Mouse (Mus musculus): ENCODE results near the gene Slc27a5. TPM values are rescaled to one million over a fixed set of nuclear protein-coding genes. Genes with fewer than 3 reads are reported as not detected.

Slc27a5 gene
- polyA plus RNA-seq, 1 experiment from 2014 or later = not detected

DNA sequence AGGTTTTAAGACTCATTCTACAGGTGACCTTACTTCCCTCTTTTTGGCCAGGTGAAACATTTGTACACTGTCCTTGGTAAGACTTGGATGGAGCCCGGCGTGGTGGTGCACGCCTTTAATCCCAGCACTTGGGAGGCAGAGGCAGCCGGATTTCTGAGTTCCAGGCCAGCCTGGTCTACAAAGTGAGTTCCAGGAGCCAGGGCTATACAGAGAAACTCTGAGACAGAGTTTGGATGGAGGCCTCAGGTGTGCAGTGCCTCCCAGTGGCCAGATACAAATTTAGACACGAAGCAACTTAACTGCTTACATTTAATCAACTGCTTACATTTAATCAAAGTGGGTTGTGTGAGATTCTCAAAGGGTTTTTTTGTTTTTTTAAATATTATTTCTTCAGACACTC is 33.1 kb upstream of the Slc27a5 start:
- 61% methylated on average over 5 of the region's 5 CpGs for whole genome bisulfite sequencing
- Histone ChIP-seq H3K4me1 (replicated peaks; ENCODE audit: control insufficient read depth, insufficient read depth, low read length) (peaks cover 17% of the 10 kb centered on the region), H3K4me2 (ENCODE audit: low read depth, low read length) (no peak overlapping the region), H3K36me3 (ENCODE audit: control insufficient read depth, insufficient read depth, low read length) (peaks cover 70% of the 10 kb centered on the region), H3K27ac (ENCODE audit: low read length) (no peak overlapping the region), H3K9me3 (ENCODE audit: control insufficient read depth, low read length) (no peaks in the 10 kb centered on the region), H3K27me3 (ENCODE audit: control insufficient read depth, insufficient read depth, low read depth, low read length) (no peaks in the 10 kb centered on the region), H3K9ac (ENCODE audit: low read length) (no peak overlapping the region), H3K4me3 (ENCODE audit: low read length) (no peak overlapping the region)
- ATAC-seq (ENCODE audit: low read depth) = no peak

DNA sequence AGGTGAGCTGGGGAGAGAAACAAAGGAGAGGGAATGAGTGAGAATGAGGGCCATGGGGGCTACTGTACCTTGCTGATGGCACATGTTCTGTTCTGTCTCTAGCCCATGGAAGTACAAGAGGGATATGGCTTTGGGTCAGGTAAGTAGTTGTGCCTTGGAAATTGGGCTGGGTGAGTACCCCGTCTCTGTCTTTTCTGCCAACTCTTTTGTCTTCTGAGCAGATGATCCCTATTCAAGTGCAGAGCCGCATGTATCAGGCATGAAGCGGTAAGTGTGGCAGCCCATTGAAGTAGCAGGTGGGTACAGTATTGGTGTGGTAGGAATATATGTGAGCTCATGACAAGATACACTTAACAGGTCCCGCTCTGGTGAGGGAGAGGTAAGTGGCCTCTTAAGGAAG is 31.0 kb upstream of the Slc27a5 start:
- no peaks in the 10 kb centered on the region for H3K27me3 ChIP-seq (ENCODE audit: control insufficient read depth, insufficient read depth, low read depth, low read length)
- no peak overlapping the region for H3K4me3 ChIP-seq (ENCODE audit: low read length)
- ATAC-seq (ENCODE audit: low read depth) = no peak
- peaks cover 21% of the 10 kb centered on the region for H3K4me1 ChIP-seq (replicated peaks; ENCODE audit: control insufficient read depth, insufficient read depth, low read length)
- H3K9ac ChIP-seq (ENCODE audit: low read length) = no peak overlapping the region
- no peaks in the 10 kb centered on the region for H3K9me3 ChIP-seq (ENCODE audit: control insufficient read depth, low read length)
- WGBS = 89% methylated on average over 4 of the region's 4 CpGs
- H3K27ac ChIP-seq (ENCODE audit: low read length) = no peak overlapping the region
- H3K4me2 ChIP-seq (ENCODE audit: low read depth, low read length) = no peak overlapping the region
- H3K36me3 ChIP-seq (ENCODE audit: control insufficient read depth, insufficient read depth, low read length) = peaks cover 65% of the 10 kb centered on the region

DNA sequence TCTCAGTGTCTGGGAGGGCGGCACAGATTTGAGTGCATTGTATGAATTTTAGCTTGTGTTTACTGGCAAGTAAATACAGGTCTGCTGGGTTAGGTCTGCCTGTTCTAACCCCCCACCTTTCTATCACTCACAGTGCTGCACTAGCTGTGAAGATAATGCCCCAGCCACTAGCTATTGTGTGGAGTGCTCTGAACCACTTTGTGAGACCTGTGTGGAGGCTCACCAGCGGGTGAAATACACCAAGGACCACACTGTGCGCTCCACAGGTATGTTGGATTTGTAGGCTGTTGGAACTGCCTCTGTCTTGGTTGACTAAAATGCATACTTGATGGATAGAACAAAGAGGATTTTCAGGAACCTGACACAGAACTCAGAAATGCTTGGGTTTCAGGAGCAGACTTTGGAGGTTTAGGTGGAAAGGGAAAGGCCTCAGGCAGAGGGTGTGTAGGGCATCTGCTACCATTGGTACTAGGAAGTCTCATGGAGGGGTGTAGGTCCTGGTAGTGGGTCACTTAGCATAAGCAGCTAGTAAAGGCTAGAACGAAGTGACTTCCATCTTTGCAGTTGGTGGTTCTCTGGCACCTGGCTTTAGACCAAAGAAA is 27.6 kb upstream of the Slc27a5 start:
- 22% methylated on average over 4 of the region's 4 CpGs for WGBS
- H3K4me1 ChIP-seq (replicated peaks; ENCODE audit: control insufficient read depth, insufficient read depth, low read length) = peaks cover 20% of the 10 kb centered on the region
- H3K27ac ChIP-seq (ENCODE audit: low read length) = peak overlapping the region; percentile 100
- no peaks in the 10 kb centered on the region for H3K9me3 ChIP-seq (ENCODE audit: control insufficient read depth, low read length)
- H3K9ac ChIP-seq (ENCODE audit: low read length) = peak overlapping the region; percentile 96
- H3K27me3 ChIP-seq (ENCODE audit: control insufficient read depth, insufficient read depth, low read depth, low read length) = no peaks in the 10 kb centered on the region
- no peak for ATAC-seq (ENCODE audit: low read depth)
- peaks cover 48% of the 10 kb centered on the region for H3K36me3 ChIP-seq (ENCODE audit: control insufficient read depth, insufficient read depth, low read length)
- H3K4me3 ChIP-seq (ENCODE audit: low read length) = peak overlapping the region; percentile 93
- H3K4me2 ChIP-seq (ENCODE audit: low read depth, low read length) = peak overlapping the region; percentile 96

- Histone ChIP-seq H3K36me3 (ENCODE audit: control insufficient read depth, insufficient read depth, low read length) (peaks cover 41% of the 10 kb centered on the region), H3K4me2 (ENCODE audit: low read depth, low read length) (peak overlapping the region; percentile 96), H3K27ac (ENCODE audit: low read length) (peak overlapping the region; percentile 100), H3K4me1 (replicated peaks; ENCODE audit: control insufficient read depth, insufficient read depth, low read length) (peaks cover 20% of the 10 kb centered on the region), H3K27me3 (ENCODE audit: control insufficient read depth, insufficient read depth, low read depth, low read length) (no peaks in the 10 kb centered on the region), H3K4me3 (ENCODE audit: low read length) (peak overlapping the region; percentile 93), H3K9me3 (ENCODE audit: control insufficient read depth, low read length) (no peaks in the 10 kb centered on the region), H3K9ac (ENCODE audit: low read length) (peak overlapping the region; percentile 96)
- under 1% methylated on average over 33 of the region's 44 CpGs for WGBS
- ATAC-seq (ENCODE audit: low read depth) = peak; percentile 48
Observed at GRCm38 (mm10) chr7:13024805-13025204, 26.8 kb upstream of the Slc27a5 start.

DNA sequence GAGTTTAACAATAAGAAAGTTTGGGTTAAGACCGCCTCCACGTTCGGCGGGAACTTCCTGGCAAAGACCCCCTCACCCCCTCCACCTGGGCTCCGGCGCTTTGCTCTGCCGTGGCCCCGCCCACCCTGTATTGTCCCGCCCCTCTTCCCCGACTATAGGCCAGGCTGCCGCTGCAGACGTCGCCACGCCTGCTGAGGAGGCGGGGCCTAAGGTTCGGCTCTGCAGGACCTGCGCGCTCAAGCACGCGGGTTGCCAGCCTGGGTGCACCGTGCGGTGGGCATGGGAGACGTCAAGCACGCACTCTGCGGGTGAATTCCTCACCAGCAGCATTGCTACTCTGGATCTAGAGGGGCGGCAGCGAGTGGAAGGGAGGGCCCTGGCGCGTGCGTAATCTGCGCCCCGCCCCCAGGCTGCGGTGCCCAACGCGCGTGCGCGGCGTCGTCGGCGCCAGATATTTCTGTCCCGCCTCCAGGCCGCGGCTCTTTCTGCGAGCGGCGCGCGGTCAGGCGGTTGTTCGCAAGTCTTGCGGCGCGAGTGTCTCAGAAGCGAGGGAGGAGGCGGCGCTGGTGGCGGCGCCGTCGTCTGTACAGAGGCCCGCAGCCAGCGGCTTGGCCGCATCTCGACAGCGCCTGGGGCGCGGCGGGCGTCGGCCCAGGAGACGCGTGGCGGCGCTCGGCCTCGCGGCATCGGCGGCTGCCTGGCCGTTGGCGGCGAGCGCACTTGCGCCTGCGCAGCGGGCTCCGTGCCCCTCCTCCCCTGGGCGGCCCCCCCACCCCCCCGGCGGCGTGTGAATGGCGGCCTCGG is 26.1 kb upstream of the Slc27a5 start:
- Histone ChIP-seq H3K27ac (ENCODE audit: low read length) (peak overlapping the region; percentile 100), H3K4me1 (replicated peaks; ENCODE audit: control insufficient read depth, insufficient read depth, low read length) (peaks cover 20% of the 10 kb centered on the region), H3K9me3 (ENCODE audit: control insufficient read depth, low read length) (no peaks in the 10 kb centered on the region), H3K9ac (ENCODE audit: low read length) (peak overlapping the region; percentile 96), H3K27me3 (ENCODE audit: control insufficient read depth, insufficient read depth, low read depth, low read length) (no peaks in the 10 kb centered on the region), H3K4me3 (ENCODE audit: low read length) (peak overlapping the region; percentile 93), H3K36me3 (ENCODE audit: control insufficient read depth, insufficient read depth, low read length) (peaks cover 34% of the 10 kb centered on the region), H3K4me2 (ENCODE audit: low read depth, low read length) (peak overlapping the region; percentile 96)
- peak; percentile 89 for ATAC-seq (ENCODE audit: low read depth)
- under 1% methylated on average over 83 of the region's 95 CpGs for WGBS

DNA sequence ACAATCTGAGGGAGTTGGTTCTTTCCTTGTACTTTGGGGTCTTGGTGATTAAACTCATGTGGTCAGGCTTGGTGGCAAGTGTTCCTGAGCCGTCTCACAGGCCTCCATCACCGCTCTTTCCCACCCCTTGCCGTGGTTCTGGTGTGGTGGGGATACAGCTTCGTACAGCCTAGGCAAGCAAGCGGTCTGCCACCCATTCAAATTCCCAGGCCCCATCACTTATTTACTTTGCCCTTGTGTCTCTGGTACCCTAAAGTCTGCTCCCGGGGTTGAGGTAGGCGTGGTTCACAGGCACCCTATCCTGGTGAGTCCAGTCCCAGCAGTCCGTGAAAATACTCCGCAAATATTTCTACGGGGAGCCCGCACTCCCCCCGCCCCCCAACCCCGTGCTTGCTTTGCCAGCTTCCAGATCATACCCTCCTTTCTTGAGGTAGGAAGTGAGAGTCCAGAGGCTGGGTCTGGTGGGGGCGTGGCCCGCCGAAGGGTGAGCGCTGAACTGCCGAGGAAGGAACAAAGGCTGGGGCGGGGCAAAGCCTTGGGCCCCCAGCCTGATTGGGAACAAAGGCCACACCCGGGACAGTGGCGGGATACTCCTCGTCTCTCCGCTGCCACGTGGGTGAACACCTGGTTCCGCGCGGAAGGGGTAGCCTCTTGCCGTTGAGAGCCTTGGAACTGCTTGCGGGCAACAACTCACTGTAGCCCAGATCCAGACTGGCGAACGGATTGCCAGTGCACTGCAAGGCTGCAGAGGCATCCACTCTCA is 25.0 kb upstream of the Slc27a5 start:
- Histone ChIP-seq H3K36me3 (ENCODE audit: control insufficient read depth, insufficient read depth, low read length) (peaks cover 22% of the 10 kb centered on the region), H3K4me1 (replicated peaks; ENCODE audit: control insufficient read depth, insufficient read depth, low read length) (peaks cover 20% of the 10 kb centered on the region), H3K4me3 (ENCODE audit: low read length) (peak overlapping the region; percentile 93), H3K9ac (ENCODE audit: low read length) (peak overlapping the region; percentile 96), H3K27ac (ENCODE audit: low read length) (peak overlapping the region; percentile 100), H3K9me3 (ENCODE audit: control insufficient read depth, low read length) (no peaks in the 10 kb centered on the region), H3K4me2 (ENCODE audit: low read depth, low read length) (peak overlapping the region; percentile 96), H3K27me3 (ENCODE audit: control insufficient read depth, insufficient read depth, low read depth, low read length) (no peaks in the 10 kb centered on the region)
- ATAC-seq (ENCODE audit: low read depth) = peak; percentile 70
- WGBS = 3% methylated on average over 31 of the region's 31 CpGs

DNA sequence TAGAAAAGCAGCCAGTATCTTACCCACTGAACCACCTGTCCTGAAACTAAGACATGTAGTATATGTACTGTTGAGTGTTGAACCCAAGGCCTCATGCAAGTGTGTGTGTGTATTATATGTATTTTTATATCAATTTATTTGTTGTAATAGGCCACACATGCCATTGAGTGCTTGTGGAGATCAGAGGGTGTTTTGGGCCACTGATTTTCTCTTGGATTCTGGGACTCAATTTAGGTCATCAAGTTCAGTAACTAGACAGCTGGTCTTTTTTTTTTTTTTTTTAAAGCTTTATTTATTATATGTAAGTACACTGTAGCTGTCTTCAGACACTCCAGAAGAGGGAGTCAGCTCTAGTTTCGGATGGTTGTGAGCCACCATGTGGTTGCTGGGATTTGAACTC is 17.2 kb upstream of the Slc27a5 start:
- Histone ChIP-seq H3K9ac (ENCODE audit: low read length) (no peak overlapping the region), H3K4me1 (replicated peaks; ENCODE audit: control insufficient read depth, insufficient read depth, low read length) (0 out of 2 replicates have a peak, but pooled peaks cover 3% of the 10 kb centered on the region), H3K27ac (ENCODE audit: low read length) (no peak overlapping the region), H3K4me3 (ENCODE audit: low read length) (no peak overlapping the region), H3K27me3 (ENCODE audit: control insufficient read depth, insufficient read depth, low read depth, low read length) (no peaks in the 10 kb centered on the region), H3K9me3 (ENCODE audit: control insufficient read depth, low read length) (no peaks in the 10 kb centered on the region), H3K4me2 (ENCODE audit: low read depth, low read length) (no peak overlapping the region), H3K36me3 (ENCODE audit: control insufficient read depth, insufficient read depth, low read length) (no peaks in the 10 kb centered on the region)
- ATAC-seq (ENCODE audit: low read depth) = no peak
- WGBS = 73% methylated on average over 1 of the region's 1 CpGs

- WGBS = 39% methylated on average over 6 of the region's 6 CpGs
- H3K4me1 ChIP-seq (replicated peaks; ENCODE audit: control insufficient read depth, insufficient read depth, low read length) = 0 out of 2 replicates have a peak, but pooled peaks cover 3% of the 10 kb centered on the region
- no peaks in the 10 kb centered on the region for H3K36me3 ChIP-seq (ENCODE audit: control insufficient read depth, insufficient read depth, low read length)
- no peak overlapping the region for H3K9ac ChIP-seq (ENCODE audit: low read length)
- ATAC-seq (ENCODE audit: low read depth) = no peak
- H3K4me3 ChIP-seq (ENCODE audit: low read length) = no peak overlapping the region
- no peaks in the 10 kb centered on the region for H3K9me3 ChIP-seq (ENCODE audit: control insufficient read depth, low read length)
- no peak overlapping the region for H3K4me2 ChIP-seq (ENCODE audit: low read depth, low read length)
- no peak overlapping the region for H3K27ac ChIP-seq (ENCODE audit: low read length)
- H3K27me3 ChIP-seq (ENCODE audit: control insufficient read depth, insufficient read depth, low read depth, low read length) = no peaks in the 10 kb centered on the region
Observed at GRCm38 (mm10) chr7:13014275-13014839, 16.4 kb upstream of the Slc27a5 start.

DNA sequence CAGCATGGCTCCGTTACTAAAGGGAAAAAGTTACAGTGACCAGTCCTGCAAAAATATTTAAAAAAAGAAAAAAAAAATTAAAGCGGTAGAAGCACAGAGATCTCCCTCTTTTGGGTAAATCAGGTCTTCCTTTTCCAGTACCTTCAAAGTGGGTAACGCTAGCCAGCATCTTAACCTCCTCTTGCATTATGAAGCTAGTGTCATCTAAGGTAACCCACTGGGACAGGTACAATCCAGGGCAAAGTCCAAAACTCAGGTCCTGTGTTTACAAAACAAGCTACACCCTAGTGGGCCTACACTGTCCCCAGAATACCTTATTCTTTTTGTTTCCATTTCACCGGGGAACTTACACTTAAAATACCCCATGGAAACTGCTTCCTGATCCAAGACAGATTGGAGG is 15.7 kb upstream of the Slc27a5 start:
- Histone ChIP-seq H3K4me3 (ENCODE audit: low read length) (no peak overlapping the region), H3K9ac (ENCODE audit: low read length) (no peak overlapping the region), H3K4me2 (ENCODE audit: low read depth, low read length) (no peak overlapping the region), H3K9me3 (ENCODE audit: control insufficient read depth, low read length) (no peaks in the 10 kb centered on the region), H3K27ac (ENCODE audit: low read length) (no peak overlapping the region), H3K36me3 (ENCODE audit: control insufficient read depth, insufficient read depth, low read length) (no peaks in the 10 kb centered on the region), H3K4me1 (replicated peaks; ENCODE audit: control insufficient read depth, insufficient read depth, low read length) (0 out of 2 replicates have a peak, but pooled peaks cover 6% of the 10 kb centered on the region), H3K27me3 (ENCODE audit: control insufficient read depth, insufficient read depth, low read depth, low read length) (no peaks in the 10 kb centered on the region)
- no peak for ATAC-seq (ENCODE audit: low read depth)
- 68% methylated on average over 4 of the region's 4 CpGs for WGBS

Data from lung, embryonic 16.5 days (tissue).